Mouse (Mus musculus): ENCODE data around the gene Sord. TPM values are rescaled to one million over a fixed set of nuclear protein-coding genes. Genes with fewer than 3 reads are reported as not detected.

Gene Sord
- polyA plus RNA-seq, 1 experiment from 2014 or later = 16.2 TPM

DNA sequence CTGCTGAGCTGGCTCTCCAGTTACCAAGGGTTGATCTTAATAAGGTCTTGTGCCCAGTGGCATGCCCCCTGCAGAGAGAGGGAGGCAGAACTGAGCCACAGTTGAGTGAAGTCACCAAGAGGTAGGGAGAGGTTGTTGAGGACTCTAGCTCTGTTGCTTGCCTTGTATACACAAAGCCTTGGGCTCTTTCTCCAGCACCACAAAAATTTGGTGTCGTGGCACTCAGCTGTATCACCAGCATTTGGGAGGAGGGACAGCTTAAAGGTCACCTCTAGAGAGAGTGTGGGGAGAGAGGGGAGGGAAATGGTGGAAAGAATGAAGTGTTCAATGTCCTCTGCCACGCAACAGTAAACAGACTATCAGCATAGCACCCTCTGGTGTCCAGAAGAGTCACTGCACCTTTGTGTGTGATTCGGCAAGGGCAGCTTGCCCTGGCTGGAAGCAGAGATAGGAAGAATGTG lies 9.2 kb downstream of the Sord start:
- Histone ChIP-seq H3K4me3 (no peak overlapping the region), H3K4me1 (no peaks in the 10 kb centered on the region), H3K9me3 (no peaks in the 10 kb centered on the region), H3K27ac (replicated peaks) (no peak overlapping the region), H3K36me3 (no peaks in the 10 kb centered on the region), H3K27me3 (no peaks in the 10 kb centered on the region), H3K4me2 (replicated peaks) (no peak overlapping the region), H3K9ac (replicated peaks) (no peak overlapping the region)
- peak; percentile 63 for ATAC-seq (replicated peaks)
- WGBS = 3% methylated on average over 3 of the region's 3 CpGs

DNA sequence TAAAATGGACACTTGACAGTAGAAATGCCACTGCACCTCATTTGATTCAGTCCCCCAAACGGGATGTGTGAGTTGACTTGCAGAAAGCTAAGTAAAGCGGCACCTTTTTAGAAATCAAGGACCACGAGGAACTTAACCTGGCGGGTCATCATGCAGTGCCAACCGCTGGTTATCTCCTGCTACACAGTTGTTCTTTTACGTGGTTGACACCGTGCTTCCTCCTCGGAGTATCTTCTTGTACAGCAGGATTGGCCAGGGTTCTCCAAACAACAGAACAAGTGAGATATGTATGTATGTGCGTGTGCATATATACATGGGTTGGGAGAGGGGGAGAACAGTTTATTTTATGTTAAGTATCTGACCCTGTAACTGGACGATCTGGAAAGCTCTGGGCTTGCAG lies 13.2 kb downstream of the Sord start:
- no peak for ATAC-seq (replicated peaks)
- no peak overlapping the region for H3K27ac ChIP-seq (replicated peaks)

DNA sequence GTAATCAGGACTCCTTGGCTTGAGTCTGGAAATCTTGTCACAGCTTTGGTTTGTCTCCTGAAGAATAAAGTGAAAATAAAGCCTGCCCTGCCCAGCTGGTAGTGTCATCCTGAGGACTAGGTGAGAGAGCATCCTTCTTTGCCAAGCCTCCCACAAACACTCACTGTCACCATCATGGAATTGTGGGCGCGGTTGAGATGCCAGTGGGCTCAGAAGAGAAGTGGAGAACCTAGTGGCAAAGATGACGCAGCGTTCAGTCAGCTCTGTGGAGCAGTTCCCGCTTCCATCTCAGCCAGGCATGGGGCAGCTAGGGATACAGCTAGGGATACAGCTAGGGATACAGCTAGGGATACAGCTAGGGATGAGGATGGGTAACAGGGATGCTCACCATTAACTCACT lies 21.4 kb downstream of the Sord start:
- no peak for ATAC-seq (replicated peaks)

More for the DNA sequence above, 13.2 kb downstream of the Sord start:
- no peak overlapping the region for H3K4me3 ChIP-seq
- H3K4me2 ChIP-seq (replicated peaks) = no peak overlapping the region
- no peaks in the 10 kb centered on the region for H3K27me3 ChIP-seq
- no peaks in the 10 kb centered on the region for H3K4me1 ChIP-seq
- H3K9me3 ChIP-seq = no peaks in the 10 kb centered on the region
- H3K9ac ChIP-seq (replicated peaks) = no peak overlapping the region
- whole genome bisulfite sequencing = 91% methylated on average over 10 of the region's 10 CpGs
- H3K36me3 ChIP-seq = no peaks in the 10 kb centered on the region; the same call in 1 of the 2 replicates

DNA sequence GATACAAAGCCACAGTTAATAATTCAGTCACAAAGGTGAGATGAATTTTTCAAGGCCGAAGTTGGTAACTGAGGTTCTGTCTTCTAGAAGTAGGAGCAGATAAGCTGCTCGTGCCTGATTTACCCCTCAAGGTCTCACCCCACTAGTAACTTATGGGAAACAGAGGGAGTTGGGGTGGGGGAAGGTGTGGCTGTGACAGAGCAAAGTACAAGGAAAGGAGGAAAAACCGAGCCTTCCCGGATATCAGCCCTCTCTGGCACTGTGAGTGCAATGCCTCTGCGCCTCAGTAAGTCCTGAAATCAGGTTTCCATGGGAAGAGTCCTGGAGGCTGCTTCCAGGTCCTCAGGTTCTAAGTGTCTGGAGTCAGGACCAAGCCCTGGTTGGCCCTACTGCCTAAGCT lies 26.2 kb downstream of the Sord start:
- H3K4me3 ChIP-seq = no peak overlapping the region
- H3K4me1 ChIP-seq = 0 out of 2 replicates have a peak, but pooled peaks cover 3% of the 10 kb centered on the region
- no peak overlapping the region for H3K4me2 ChIP-seq (replicated peaks)
- H3K36me3 ChIP-seq = no peaks in the 10 kb centered on the region
- no peak overlapping the region for H3K27ac ChIP-seq (replicated peaks)
- H3K9me3 ChIP-seq = no peaks in the 10 kb centered on the region
- H3K27me3 ChIP-seq = no peaks in the 10 kb centered on the region
- 85% methylated on average over 5 of the region's 5 CpGs for WGBS
- no peak overlapping the region for H3K9ac ChIP-seq (replicated peaks)
- no peak for ATAC-seq (replicated peaks)

More for the DNA sequence above, 21.4 kb downstream of the Sord start:
- 97% methylated on average over 5 of the region's 5 CpGs for WGBS
- Histone ChIP-seq H3K4me1 (no peaks in the 10 kb centered on the region), H3K4me3 (no peak overlapping the region), H3K27ac (replicated peaks) (no peak overlapping the region), H3K9ac (replicated peaks) (no peak overlapping the region), H3K36me3 (no peaks in the 10 kb centered on the region), H3K4me2 (replicated peaks) (no peak overlapping the region), H3K27me3 (no peaks in the 10 kb centered on the region), H3K9me3 (no peaks in the 10 kb centered on the region)

DNA sequence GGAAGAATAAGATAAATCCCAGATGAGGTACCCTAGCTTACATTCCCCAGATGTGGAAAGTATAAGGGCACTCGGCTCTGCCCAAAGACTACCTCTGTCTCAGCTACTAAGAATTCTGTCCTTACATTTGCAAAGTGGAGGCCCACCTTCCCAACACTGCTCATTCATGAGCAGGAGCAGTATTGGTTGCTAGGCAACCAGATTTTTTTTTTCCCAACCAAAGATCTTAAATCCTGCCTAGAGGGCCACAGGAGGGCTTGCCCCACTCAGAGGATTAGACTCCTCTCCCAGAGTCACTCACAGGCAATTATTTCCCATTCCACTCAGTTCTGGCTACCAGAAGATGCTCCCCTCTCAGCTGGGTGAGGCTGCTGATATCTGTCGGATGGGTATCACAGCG lies 30.1 kb downstream of the Sord start:
- peak; percentile 55 for ATAC-seq (replicated peaks)
- WGBS = 29% methylated on average over 3 of the region's 3 CpGs
- no peak overlapping the region for H3K27ac ChIP-seq (replicated peaks)
- H3K9ac ChIP-seq (replicated peaks) = no peak overlapping the region
- H3K36me3 ChIP-seq = no peaks in the 10 kb centered on the region
- no peak overlapping the region for H3K4me2 ChIP-seq (replicated peaks)
- H3K27me3 ChIP-seq = no peaks in the 10 kb centered on the region
- H3K4me3 ChIP-seq = no peak overlapping the region
- H3K9me3 ChIP-seq = no peaks in the 10 kb centered on the region
- H3K4me1 ChIP-seq = 0 out of 2 replicates have a peak, but pooled peaks cover 3% of the 10 kb centered on the region

DNA sequence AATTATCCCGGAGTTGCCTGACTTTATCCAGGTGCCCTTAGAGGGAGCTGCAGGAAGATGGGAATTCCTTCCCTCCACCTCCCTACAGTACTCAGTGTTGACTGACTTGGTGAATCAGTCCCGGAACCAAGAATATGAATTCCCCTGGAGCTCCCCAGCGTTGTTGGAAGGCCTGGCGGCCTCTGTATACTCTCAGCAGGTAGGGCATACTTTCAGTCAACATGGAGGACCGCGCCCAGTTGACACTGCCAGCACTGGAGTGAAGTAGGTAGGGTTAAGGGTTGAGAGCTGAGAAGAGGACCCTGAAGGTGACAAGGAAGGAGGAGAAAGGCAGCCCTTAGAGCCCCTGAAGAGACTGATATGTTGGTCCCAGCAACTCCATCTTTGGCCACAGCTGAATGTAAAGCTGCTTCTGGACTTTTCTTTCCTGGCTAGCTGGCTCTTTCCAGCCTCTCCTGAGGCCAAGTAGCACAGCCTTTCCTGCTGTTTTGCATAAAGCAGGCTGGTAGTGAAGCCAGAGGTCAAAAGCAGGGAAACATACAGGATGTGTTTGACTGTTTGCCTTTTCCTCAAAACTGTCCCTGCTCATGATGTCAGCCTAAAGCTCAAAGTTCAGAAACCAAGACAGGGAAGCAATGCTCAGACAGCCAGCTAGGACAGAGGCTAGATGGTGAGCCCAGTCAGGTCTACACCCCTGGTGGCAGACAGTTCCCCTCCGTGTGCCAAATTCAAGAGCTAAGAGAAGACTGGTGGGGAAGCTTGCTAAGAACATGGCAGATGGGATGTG lies 32.1 kb downstream of the Sord start:
- 93% methylated on average over 7 of the region's 7 CpGs for whole genome bisulfite sequencing
- H3K27ac ChIP-seq (replicated peaks) = no peak overlapping the region
- H3K36me3 ChIP-seq = no peaks in the 10 kb centered on the region

DNA sequence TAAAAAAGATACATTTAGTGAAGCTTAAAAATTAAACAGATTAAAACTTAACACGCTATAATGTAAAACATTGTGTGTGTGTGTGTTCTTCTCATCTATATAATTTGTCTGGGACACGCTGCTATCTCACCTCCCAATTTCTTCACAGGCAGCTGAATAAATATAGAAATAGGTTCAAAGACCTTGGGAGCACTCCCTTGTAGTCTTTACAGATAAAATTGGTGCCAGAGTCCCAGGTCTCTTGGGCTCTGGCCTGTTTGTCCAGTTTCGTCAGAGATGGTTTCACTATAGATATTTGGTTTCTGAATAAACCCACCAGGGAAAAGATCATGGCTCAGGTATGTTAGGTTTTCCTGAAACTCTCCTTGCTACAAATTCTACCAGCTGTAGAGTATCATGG lies 44.2 kb downstream of the Sord start:
- Histone ChIP-seq H3K27ac (replicated peaks) (no peak overlapping the region), H3K4me3 (no peak overlapping the region), H3K9ac (replicated peaks) (no peak overlapping the region), H3K4me2 (replicated peaks) (no peak overlapping the region), H3K36me3 (no peaks in the 10 kb centered on the region), H3K4me1 (no peaks in the 10 kb centered on the region), H3K9me3 (no peaks in the 10 kb centered on the region), H3K27me3 (no peaks in the 10 kb centered on the region)
- ATAC-seq (replicated peaks) = no peak
- WGBS = 96% methylated on average over 3 of the region's 3 CpGs

More for the DNA sequence above, 32.1 kb downstream of the Sord start:
- Histone ChIP-seq H3K4me3 (no peak overlapping the region), H3K9ac (replicated peaks) (no peak overlapping the region), H3K9me3 (no peaks in the 10 kb centered on the region), H3K4me1 (0 out of 2 replicates have a peak, but pooled peaks cover 3% of the 10 kb centered on the region), H3K4me2 (replicated peaks) (no peak overlapping the region), H3K27me3 (no peaks in the 10 kb centered on the region)
- no peak for ATAC-seq (replicated peaks)

DNA sequence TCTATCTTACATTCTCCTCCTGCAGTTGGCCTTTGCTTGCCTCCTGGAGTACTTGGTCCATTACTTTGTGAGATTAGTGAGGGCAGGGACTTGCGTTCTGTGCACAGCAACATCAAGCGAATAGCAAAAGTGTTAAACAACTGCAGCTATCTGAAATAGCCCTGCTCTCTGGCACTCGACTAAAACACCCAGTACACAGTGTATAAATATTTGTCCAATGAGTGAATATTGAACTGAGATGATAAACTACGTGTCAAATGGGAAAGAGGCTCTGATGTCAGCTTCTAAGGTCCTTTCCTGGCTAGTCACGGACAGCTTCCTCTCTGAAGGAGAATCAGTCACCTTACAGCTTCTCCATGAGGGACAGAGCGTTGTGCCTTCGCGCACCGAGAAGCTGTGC lies 49.5 kb downstream of the Sord start:
- Histone ChIP-seq H3K4me3 (no peak overlapping the region), H3K4me2 (replicated peaks) (no peak overlapping the region), H3K27me3 (no peaks in the 10 kb centered on the region), H3K4me1 (no peaks in the 10 kb centered on the region), H3K27ac (replicated peaks) (no peak overlapping the region), H3K36me3 (no peaks in the 10 kb centered on the region), H3K9me3 (no peaks in the 10 kb centered on the region), H3K9ac (replicated peaks) (no peak overlapping the region)
- 87% methylated on average over 9 of the region's 9 CpGs for WGBS
- no peak for ATAC-seq (replicated peaks)

DNA sequence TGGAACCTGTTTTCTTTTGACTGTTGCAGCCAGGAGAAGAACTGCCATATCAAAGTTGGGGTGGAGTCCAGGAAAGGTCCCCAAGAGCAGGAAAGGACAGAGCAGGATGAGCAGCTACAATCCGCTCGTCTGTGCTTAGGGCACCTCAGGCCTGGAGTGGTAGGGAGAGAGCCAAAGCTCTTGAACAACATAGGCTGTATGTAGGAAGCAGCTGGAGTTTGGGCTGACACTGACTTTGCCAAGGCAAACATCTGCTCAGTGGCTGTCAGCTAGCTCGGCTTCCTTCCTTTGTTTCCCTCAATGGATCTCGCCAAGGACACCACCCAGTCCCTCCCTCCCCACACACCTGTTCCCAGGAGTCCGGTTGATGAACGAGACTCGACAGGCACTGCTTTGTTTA lies 51.6 kb downstream of the Sord start:
- Histone ChIP-seq H3K4me1 (no peaks in the 10 kb centered on the region), H3K36me3 (no peaks in the 10 kb centered on the region), H3K4me2 (replicated peaks) (no peak overlapping the region), H3K4me3 (no peak overlapping the region), H3K27ac (replicated peaks) (no peak overlapping the region), H3K27me3 (no peaks in the 10 kb centered on the region), H3K9ac (replicated peaks) (no peak overlapping the region), H3K9me3 (no peaks in the 10 kb centered on the region)
- 64% methylated on average over 7 of the region's 7 CpGs for WGBS
- ATAC-seq (replicated peaks) = no peak

DNA sequence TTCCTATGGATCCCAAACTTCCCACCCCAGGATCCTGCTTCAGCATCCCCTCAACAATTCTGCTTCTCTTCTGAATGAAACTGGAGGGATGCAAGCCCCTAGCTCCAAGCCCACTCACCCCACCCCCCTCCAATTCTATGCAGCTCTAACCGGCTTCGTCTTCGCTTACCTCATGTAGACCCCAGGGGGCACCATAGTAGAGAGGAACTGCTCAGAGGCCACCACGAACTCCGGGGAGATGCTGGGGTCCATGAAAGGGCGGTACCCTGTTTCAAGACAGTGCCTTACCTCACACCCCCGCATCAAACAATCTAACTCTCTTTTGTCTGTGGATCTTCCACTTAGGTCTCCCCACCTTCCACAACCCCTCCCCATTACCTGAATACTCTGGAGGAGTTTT lies 60.4 kb downstream of the Sord start:
- Histone ChIP-seq H3K4me2 (replicated peaks) (no peak overlapping the region), H3K9ac (replicated peaks) (no peak overlapping the region), H3K9me3 (no peaks in the 10 kb centered on the region), H3K27ac (replicated peaks) (no peak overlapping the region), H3K27me3 (peaks cover 53% of the 10 kb centered on the region), H3K36me3 (no peaks in the 10 kb centered on the region), H3K4me3 (no peak overlapping the region), H3K4me1 (peaks cover 22% of the 10 kb centered on the region)
- no peak; the same call in 1 of the 2 replicates for ATAC-seq (replicated peaks)
- 4% methylated on average over 7 of the region's 7 CpGs for WGBS

DNA sequence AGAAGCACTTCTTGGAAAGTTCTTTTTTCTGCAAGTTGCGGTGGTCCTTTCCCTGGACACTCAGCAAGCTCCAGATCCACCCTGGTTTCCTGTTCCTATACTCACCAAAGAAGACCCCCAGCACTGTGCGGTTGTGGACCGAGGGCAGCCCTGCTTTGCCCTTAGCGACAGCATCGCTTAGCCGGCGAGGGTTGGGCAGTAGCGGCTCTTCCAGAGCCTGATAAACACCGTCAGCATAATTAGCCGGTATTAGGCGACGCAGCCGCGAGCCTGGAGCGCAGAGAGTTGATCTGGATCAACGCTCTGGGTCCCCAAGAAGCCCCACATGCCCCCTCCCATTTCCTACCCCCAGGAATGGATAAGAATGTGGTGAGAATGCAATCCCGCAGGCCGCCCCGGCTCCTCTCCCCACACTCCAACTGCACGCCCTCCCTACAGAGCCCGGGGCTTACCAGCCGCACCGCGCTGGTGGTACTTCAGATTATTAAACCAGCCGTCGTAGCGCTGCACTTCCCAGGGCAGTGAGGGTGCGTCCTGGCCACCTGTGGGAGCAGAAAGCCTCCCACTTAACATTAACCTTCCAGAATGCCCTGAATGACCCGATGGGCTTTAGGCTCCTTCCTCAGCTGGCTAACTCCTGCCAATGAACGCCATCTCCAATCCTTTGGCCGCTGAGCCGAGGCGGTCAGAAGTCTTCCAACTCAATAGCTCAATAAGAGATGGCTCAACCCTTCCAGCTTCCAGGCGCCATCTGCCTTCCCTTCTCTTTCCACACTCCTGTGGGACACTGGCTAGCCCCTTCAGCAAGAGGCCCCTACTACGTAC lies 62.9 kb downstream of the Sord start:
- WGBS = under 1% methylated on average over 35 of the region's 35 CpGs
- no peak overlapping the region for H3K27ac ChIP-seq (replicated peaks)
- ATAC-seq (replicated peaks) = no peak

DNA sequence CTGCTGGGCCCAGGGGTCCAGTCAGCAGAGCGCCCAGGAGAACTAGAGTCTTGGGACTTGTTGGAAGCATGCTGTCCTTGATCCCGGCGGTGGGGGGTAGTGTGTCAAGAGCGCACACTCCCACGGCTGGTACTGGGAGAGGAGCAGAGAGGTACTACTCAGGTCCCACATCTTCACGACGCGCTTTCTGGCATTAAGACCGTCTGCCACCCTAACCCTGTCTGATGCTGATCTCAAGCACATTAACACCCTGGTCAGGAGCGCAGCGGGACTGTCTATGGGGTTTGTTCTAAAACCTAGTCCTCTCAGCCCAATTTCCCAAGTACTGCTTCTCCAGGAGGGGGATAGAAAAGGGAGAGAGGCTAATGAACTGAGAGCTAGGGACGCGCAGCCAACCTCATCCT lies 63.5 kb downstream of the Sord start, which contains the start of gene Duox2:
Gene Duox2 (minus strand): TSS at position 354 of the 404 bp plus-strand sequence.
- Histone ChIP-seq H3K4me2 (replicated peaks) (peak within 1 kb of the TSS; percentile 35), H3K36me3 (no peaks in the 10 kb centered on the region), H3K9ac (replicated peaks) (no peak within 1 kb of the TSS), H3K27ac (replicated peaks) (no peak within 1 kb of the TSS), H3K4me3 (peak within 1 kb of the TSS; percentile 21), H3K9me3 (no peaks in the 10 kb centered on the region), H3K27me3 (peaks cover 76% of the 10 kb centered on the region), H3K4me1 (peaks cover 38% of the 10 kb centered on the region)
- no peak for ATAC-seq (replicated peaks)
- WGBS = 3% methylated on average over 13 of the region's 13 CpGs

More for the DNA sequence above, 62.9 kb downstream of the Sord start:
- Histone ChIP-seq H3K9ac (replicated peaks) (no peak overlapping the region), H3K27me3 (peaks cover 71% of the 10 kb centered on the region), H3K4me2 (replicated peaks) (peak overlapping the region; percentile 24), H3K4me1 (peaks cover 38% of the 10 kb centered on the region), H3K36me3 (no peaks in the 10 kb centered on the region), H3K4me3 (peak overlapping the region; percentile 21), H3K9me3 (no peaks in the 10 kb centered on the region)
